Mouse (Mus musculus) bone marrow, adult 2 months (tissue): ENCODE results near the gene Rhbdd1.

Experiments
- CTCF ChIP-seq: fragments of 200-500 bp; IDR thresholded peaks from 2 replicates; pipeline ENCODE4 v1.5.1; 2011; ENCODE audit warnings: low read length, control low read depth; ENCODE audit not compliant: control insufficient read depth, insufficient read depth
- POLR2A ChIP-seq: fragments of 200-500 bp; IDR thresholded peaks from 2 replicates; pipeline ENCODE4 v1.6.1; 2011; ENCODE audit warnings: low read depth, mild to moderate bottlenecking, control low read depth, low read length, borderline replicate concordance; ENCODE audit not compliant: control insufficient read depth

- TF ChIP-seq CTCF (no peak), POLR2A (no peak)
These were observed 94.3 kb downstream of the Rhbdd1 start for GRCm38 (mm10) chr1:82410548-82410947.
